Mouse (Mus musculus) hindbrain, postnatal 0 days (tissue): ENCODE measurements around the gene Gga3. TPM values are rescaled to one million over a fixed set of nuclear protein-coding genes. Genes with fewer than 3 reads are reported as not detected.

Source experiments
- ATAC-seq: fragments of 200-750 bp; cut with Nextera tagmentation; 2 replicates; pipeline ENCODE4 v1.8.0; 2017; ENCODE audit warnings: mild to moderate bottlenecking, moderate TSS enrichment, moderate library complexity
- DNase-seq: peaks from one replicate; pipeline ENCODE4 v3.0.0-alpha.2; 2015; ENCODE audit warnings: low spot score
- H3K27ac ChIP-seq: fragments of 300-500 bp; sonication (generic); 2 replicates; pipeline ENCODE4 v1.5.1; 2014; ENCODE audit warnings: mild to moderate bottlenecking
- H3K27me3 ChIP-seq: fragments of 300-500 bp; sonication (generic); 2 replicates; pipeline ENCODE4 v1.6.1; 2014; ENCODE audit warnings: low read length, mixed read lengths; ENCODE audit not compliant: insufficient read depth
- H3K36me3 ChIP-seq: fragments of 300-500 bp; sonication (generic); 2 replicates; pipeline ENCODE4 v1.6.1; 2014; ENCODE audit warnings: low read length, mixed read lengths; ENCODE audit not compliant: insufficient read depth
- H3K4me1 ChIP-seq: fragments of 300-500 bp; sonication (generic); 2 replicates; pipeline ENCODE4 v1.6.1; 2014; ENCODE audit warnings: antibody characterized with exemption, low read length, mixed read lengths; ENCODE audit not compliant: insufficient read depth
- H3K4me2 ChIP-seq: fragments of 300-500 bp; sonication (generic); 2 replicates; pipeline ENCODE4 v1.6.1; 2014; ENCODE audit warnings: low read depth, mild to moderate bottlenecking, low read length, moderate library complexity, mixed read lengths
- H3K4me3 ChIP-seq: fragments of 300-500 bp; sonication (generic); 2 replicates; pipeline ENCODE4 v1.5.1; 2014; ENCODE audit warnings: low read length
- H3K9ac ChIP-seq: fragments of 300-500 bp; sonication (generic); replicated peaks from 2 replicates; pipeline ENCODE4 v1.6.1; 2014; ENCODE audit warnings: mild to moderate bottlenecking, low read length, moderate library complexity, mixed read lengths
- H3K9me3 ChIP-seq: fragments of 300-500 bp; sonication (generic); 2 replicates; pipeline ENCODE4 v1.6.1; 2016; ENCODE audit warnings: low read length, mixed read lengths
- CTCF ChIP-seq: IDR thresholded peaks from 2 replicates; pipeline ENCODE4 v1.5.1; 2016; ENCODE audit warnings: antibody characterized with exemption, control low read depth, low read depth
- WGBS: fragments of 180-500 bp; shearing (Covaris S2); extraction: QIAGEN DNeasy Blood & Tissue Kit; methylation state at CpG from one replicate; pipeline ENCODE4 v1.1.7; 2014; 5-methylcytosine and 5-hydroxymethylcytosine counted together
- polyA plus RNA-seq: library from polyadenylated mRNA; unstranded; fragments of >200 nt; fragmentation: Nextera tagmentation; extraction: Ambion mirVana; gene quantifications from 2 replicates; pipeline ENCODE4 v1.2.1, GENCODE M21; 2015
- total RNA-seq: library from RNA; depleted of rRNA; stranded (reverse); fragments of >200 nt; gene quantifications from 2 replicates; pipeline ENCODE4 v1.2.3, GENCODE M21; 2014

Gene Gga3
- total and polyA plus RNA-seq, 2 experiments from 2014 or later: 16.9 to 38.2 TPM

DNA sequence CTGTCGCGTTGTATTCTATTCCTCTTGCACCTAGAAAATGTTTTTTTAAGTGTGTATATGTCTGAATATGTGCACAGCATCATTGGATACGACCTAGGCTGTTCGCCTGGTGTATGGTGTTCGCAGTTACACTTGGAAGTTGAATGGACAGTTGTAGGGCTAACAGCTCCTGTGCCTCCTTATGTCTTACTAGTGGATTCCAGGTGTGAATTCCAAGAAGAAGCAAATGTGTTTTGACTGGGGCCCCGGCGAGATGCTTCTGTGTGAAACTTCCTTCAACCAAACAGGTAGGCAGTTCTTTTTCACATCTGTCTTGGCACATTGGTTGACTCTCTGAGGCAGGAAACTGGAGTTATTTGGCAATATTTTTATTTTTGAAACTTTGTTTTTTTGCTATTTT lies 38.9 kb downstream of the Gga3 start:
- peak overlapping the region; percentile 62 for H3K4me2 ChIP-seq
- peak overlapping the region; percentile 72 for H3K9ac ChIP-seq
- H3K27ac ChIP-seq: no peak overlapping the region
- H3K27me3 ChIP-seq: no peaks in the 10 kb centered on the region
- ATAC-seq (no peak), DNase-seq (no peak)
- no peaks in the 10 kb centered on the region for H3K9me3 ChIP-seq
- H3K36me3 ChIP-seq: peaks cover 29% of the 10 kb centered on the region
- TF ChIP-seq CTCF: no peak
- H3K4me3 ChIP-seq: peak overlapping the region; percentile 70
- 25% methylated on average over 7 of the region's 7 CpGs for WGBS
- H3K4me1 ChIP-seq: no peaks in the 10 kb centered on the region

DNA sequence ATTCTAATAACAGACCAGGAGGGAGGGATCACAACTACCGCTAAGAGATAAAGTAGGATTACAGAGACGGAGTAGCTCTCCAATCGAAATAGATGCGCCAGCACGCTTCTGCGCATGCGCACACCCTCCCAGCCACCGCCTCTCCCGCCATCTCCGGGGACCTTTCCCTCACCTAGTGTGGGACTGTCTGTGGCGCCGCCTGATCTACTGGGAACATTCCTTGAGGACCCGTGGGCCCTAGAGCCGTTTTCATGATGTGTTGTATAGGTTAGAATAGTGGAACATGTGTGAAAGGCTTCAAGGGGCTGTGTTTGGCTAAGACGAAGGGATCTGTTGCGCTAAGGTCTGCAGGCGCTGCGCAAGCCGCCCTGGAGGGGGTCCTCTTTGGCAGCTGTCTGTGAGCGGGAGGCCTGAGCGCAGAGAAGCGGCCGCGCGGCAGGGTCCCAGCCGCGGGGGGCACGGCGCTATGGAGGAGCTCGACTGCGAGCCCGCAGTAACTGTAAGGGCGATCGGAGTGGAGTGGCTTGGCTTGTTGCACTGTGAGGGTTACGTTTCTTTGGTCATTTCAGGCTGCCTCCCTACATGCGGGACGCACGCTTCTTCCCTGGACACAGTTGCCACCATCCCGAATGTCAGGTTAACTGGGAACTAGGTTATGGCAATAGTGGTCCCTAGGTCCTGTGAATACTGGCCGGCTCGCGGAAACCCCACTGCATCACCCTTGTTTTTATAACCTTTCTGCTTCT lies 39.6 kb downstream of the Gga3 start, which contains the start of gene Nup85:
Nup85 (plus strand) TSS at position 371 of the 746 bp plus-strand sequence.
- H3K36me3 ChIP-seq: peaks cover 21% of the 10 kb centered on the region
- peak within 1 kb of the TSS; percentile 62 for H3K4me2 ChIP-seq
- no peaks in the 10 kb centered on the region for H3K4me1 ChIP-seq
- 2% methylated on average over 42 of the region's 42 CpGs for WGBS
- H3K27me3 ChIP-seq: no peaks in the 10 kb centered on the region
- H3K9ac ChIP-seq: peak within 1 kb of the TSS; percentile 72
- peak; percentile 98 for DNase-seq
- H3K9me3 ChIP-seq: no peaks in the 10 kb centered on the region
- TF ChIP-seq CTCF: no peak
- H3K4me3 ChIP-seq: peak within 1 kb of the TSS; percentile 70
- peak within 1 kb of the TSS; percentile 80 for H3K27ac ChIP-seq
- ATAC-seq: peak; percentile 95

- Histone ChIP-seq H3K4me1 (no peaks in the 10 kb centered on the region), H3K36me3 (peaks cover 13% of the 10 kb centered on the region), H3K9ac (peak overlapping the region; percentile 72; the same call in 1 of the 2 replicates), H3K27me3 (no peaks in the 10 kb centered on the region), H3K27ac (peak overlapping the region; percentile 80; the same call in 1 of the 2 replicates), H3K4me3 (peak overlapping the region; percentile 70), H3K9me3 (no peaks in the 10 kb centered on the region), H3K4me2 (peak overlapping the region; percentile 62)
- WGBS: 40% methylated on average over 4 of the region's 4 CpGs
- ATAC-seq (no peak), DNase-seq (no peak)
- TF ChIP-seq CTCF: peak; percentile 24; the same call in 1 of the 2 replicates
These were observed 40.4 kb downstream of the Gga3 start for GRCm38 (mm10) chr11:115563406-115563805.

- no peak for DNase-seq
- Histone ChIP-seq H3K4me1 (no peaks in the 10 kb centered on the region), H3K4me3 (no peak overlapping the region), H3K9ac (no peak overlapping the region), H3K27me3 (no peaks in the 10 kb centered on the region), H3K27ac (no peak overlapping the region), H3K4me2 (no peak overlapping the region), H3K36me3 (no peaks in the 10 kb centered on the region), H3K9me3 (no peaks in the 10 kb centered on the region)
- TF ChIP-seq CTCF: no peak
- no peak for ATAC-seq
- WGBS: 82% methylated on average over 17 of the region's 17 CpGs
These were observed 48.1 kb downstream of the Gga3 start for GRCm38 (mm10) chr11:115555717-115556116.

DNA sequence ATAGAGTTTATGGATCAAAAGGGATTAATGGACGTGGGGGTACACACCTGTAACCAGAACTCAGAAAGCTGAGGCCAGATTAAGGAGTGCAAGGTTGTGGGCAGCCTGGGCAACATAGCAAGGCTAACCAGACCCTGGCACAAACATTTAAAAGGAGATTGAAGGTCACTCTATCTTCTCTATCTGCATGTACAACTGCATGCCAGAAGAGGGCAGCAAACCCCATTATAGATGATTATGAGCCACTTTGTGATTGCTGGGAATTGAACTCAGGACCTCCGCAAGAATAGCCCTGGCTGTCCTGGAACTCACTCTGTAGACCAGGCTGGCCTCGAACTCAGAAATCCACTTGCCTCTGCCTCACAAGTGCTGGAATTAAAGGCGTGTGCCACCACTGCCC lies 51.1 kb downstream of the Gga3 start:
- Histone ChIP-seq H3K4me3 (no peak overlapping the region), H3K27ac (no peak overlapping the region), H3K9ac (no peak overlapping the region), H3K4me2 (no peak overlapping the region), H3K27me3 (no peaks in the 10 kb centered on the region), H3K36me3 (no peaks in the 10 kb centered on the region), H3K4me1 (no peaks in the 10 kb centered on the region), H3K9me3 (no peaks in the 10 kb centered on the region)
- TF ChIP-seq CTCF: peak; percentile 54
- DNase-seq: no peak
- ATAC-seq: no peak
- WGBS: 59% methylated on average over 4 of the region's 4 CpGs

DNA sequence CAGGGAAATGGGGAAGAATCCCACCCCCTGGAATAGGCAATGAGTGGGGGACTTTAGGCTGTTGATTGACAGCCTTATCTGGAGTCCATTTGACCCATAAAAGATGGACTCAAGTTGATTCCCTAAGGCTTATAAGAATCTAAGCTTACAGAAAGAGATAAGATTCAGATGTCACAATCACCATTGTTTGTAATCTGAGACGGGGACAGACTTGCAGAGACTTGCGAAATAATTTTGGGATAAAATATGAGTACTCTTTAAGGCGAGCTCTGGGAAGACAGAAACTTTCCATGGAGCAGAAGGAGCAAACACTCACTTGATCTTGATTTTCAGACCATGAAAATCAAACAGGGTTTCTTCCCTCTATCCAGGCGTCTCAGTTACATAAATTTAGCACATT lies 60.3 kb downstream of the Gga3 start:
- Histone ChIP-seq H3K36me3 (no peaks in the 10 kb centered on the region), H3K4me3 (no peak overlapping the region), H3K9me3 (no peaks in the 10 kb centered on the region), H3K27me3 (no peaks in the 10 kb centered on the region), H3K27ac (no peak overlapping the region), H3K4me2 (no peak overlapping the region), H3K4me1 (no peaks in the 10 kb centered on the region), H3K9ac (no peak overlapping the region)
- 84% methylated on average over 4 of the region's 4 CpGs for WGBS
- no peak for ATAC-seq
- DNase-seq: no peak
- no peak for TF ChIP-seq CTCF

GRCm38 (mm10) chr11:115538045-115538444 lies 65.8 kb downstream of the Gga3 start:
- Histone ChIP-seq H3K27me3 (no peaks in the 10 kb centered on the region), H3K4me1 (peaks cover 14% of the 10 kb centered on the region), H3K4me3 (no peak overlapping the region), H3K27ac (no peak overlapping the region), H3K36me3 (peaks cover 5% of the 10 kb centered on the region; the same call in 1 of the 2 replicates), H3K9me3 (no peaks in the 10 kb centered on the region), H3K9ac (no peak overlapping the region), H3K4me2 (no peak overlapping the region)
- ATAC-seq (no peak), DNase-seq (no peak)
- 0 out of 2 replicates have a peak, but pooled peaks have one; percentile 14 for TF ChIP-seq CTCF
- WGBS: 57% methylated on average over 2 of the region's 2 CpGs
